In genomic region chr10:19384176-19384575, GRCm38 (mm10) we compare ENCODE assay signal across 26 mouse cellular contexts. TPM values are rescaled to one million over a fixed set of nuclear protein-coding genes. Genes with fewer than 3 reads are reported as not detected.
A peak's percentile ranks its signal among the peaks of the same experiment; 100 is the strongest.
DNase-seq lines count a peak whose midpoint lies in the region; ATAC-seq and TF ChIP-seq lines count a peak whose summit lies in the region.
"Had no signal": no experiment of that assay in that cellular context is flagged by ENCODE, and none has a peak within 500 bp of the region (broad histone marks: within the 10 kb centered on the region; RNA-seq: fewer than 3 reads in every experiment).

No protein-coding gene starts in this region.

- H3K27ac ChIP-seq in kidney, postnatal 0 days: no peak overlapping the region
- no peak overlapping the region for H3K27ac ChIP-seq in kidney, embryonic 16.5 days (ENCODE audit: low read length)
- H3K27ac ChIP-seq in midbrain, embryonic 11.5 days (ENCODE audit: low read depth, low read length): no peak overlapping the region
- H3K27ac ChIP-seq in midbrain, embryonic 14.5 days (replicated peaks; ENCODE audit: low read depth, low read length): no peak overlapping the region
- no peak overlapping the region for H3K27ac ChIP-seq in stomach, postnatal 0 days (replicated peaks)
- H3K27ac ChIP-seq: embryonic facial prominence, embryonic 12.5 days; forebrain, embryonic 12.5 days; heart, embryonic 13.5 days; hindbrain, embryonic 13.5 days; limb, embryonic 15.5 days; midbrain, embryonic 13.5 days had no signal

- H3K9me3 ChIP-seq in kidney, postnatal 0 days (replicated peaks; ENCODE audit: low read length): no peaks in the 10 kb centered on the region
- H3K9me3 ChIP-seq in kidney, embryonic 16.5 days (ENCODE audit: low read length): peaks cover 5% of the 10 kb centered on the region
- H3K9me3 ChIP-seq in midbrain, embryonic 11.5 days (ENCODE audit: control insufficient read depth, low read length): no peaks in the 10 kb centered on the region; the same call in 1 of the 2 replicates
- 0 out of 2 replicates have a peak, but pooled peaks cover 4% of the 10 kb centered on the region for H3K9me3 ChIP-seq in midbrain, embryonic 14.5 days (ENCODE audit: control insufficient read depth, low read length)
- H3K9me3 ChIP-seq in stomach, postnatal 0 days (ENCODE audit: control insufficient read depth, low read length): no peaks in the 10 kb centered on the region
- H3K9me3 ChIP-seq: limb, embryonic 15.5 days had no signal

- 82% methylated on average over 3 of the region's 3 CpGs for WGBS in kidney, postnatal 0 days
- WGBS in kidney, embryonic 16.5 days: 90% methylated on average over 3 of the region's 3 CpGs
- WGBS in midbrain, embryonic 11.5 days: 93% methylated on average over 3 of the region's 3 CpGs
- WGBS in midbrain, embryonic 14.5 days: 80% methylated on average over 3 of the region's 3 CpGs
- 88% methylated on average over 3 of the region's 3 CpGs for WGBS in stomach, postnatal 0 days

- H3K4me1 ChIP-seq in kidney, postnatal 0 days (replicated peaks; ENCODE audit: insufficient read depth, low read length): no peaks in the 10 kb centered on the region
- no peaks in the 10 kb centered on the region for H3K4me1 ChIP-seq in kidney, embryonic 16.5 days (ENCODE audit: insufficient read depth, low read length)
- no peaks in the 10 kb centered on the region for H3K4me1 ChIP-seq in midbrain, embryonic 11.5 days (ENCODE audit: control insufficient read depth, insufficient read depth, low read length)
- H3K4me1 ChIP-seq in midbrain, embryonic 14.5 days (ENCODE audit: control insufficient read depth, insufficient read depth, low read length): no peaks in the 10 kb centered on the region
- H3K4me1 ChIP-seq in stomach, postnatal 0 days (replicated peaks; ENCODE audit: control insufficient read depth, insufficient read depth): no peaks in the 10 kb centered on the region
- H3K4me1 ChIP-seq: embryonic facial prominence, embryonic 12.5 days; forebrain, embryonic 12.5 days; heart, embryonic 13.5 days; hindbrain, embryonic 13.5 days; limb, embryonic 15.5 days; midbrain, embryonic 13.5 days had no signal

- no peak overlapping the region for H3K4me3 ChIP-seq in kidney, postnatal 0 days (replicated peaks; ENCODE audit: low read depth, low read length)
- no peak overlapping the region for H3K4me3 ChIP-seq in kidney, embryonic 16.5 days (ENCODE audit: low read length)
- no peak overlapping the region for H3K4me3 ChIP-seq in midbrain, embryonic 11.5 days (ENCODE audit: low read depth, low read length)
- H3K4me3 ChIP-seq in midbrain, embryonic 14.5 days (replicated peaks; ENCODE audit: low read depth, low read length): no peak overlapping the region
- no peak overlapping the region for H3K4me3 ChIP-seq in stomach, postnatal 0 days (ENCODE audit: low read depth, low read length)
- H3K4me3 ChIP-seq: embryonic facial prominence, embryonic 12.5 days; forebrain, embryonic 12.5 days; heart, embryonic 13.5 days; hindbrain, embryonic 13.5 days; limb, embryonic 15.5 days; midbrain, embryonic 13.5 days had no signal

- ATAC-seq in CD4-positive, CD25-positive, alpha-beta regulatory T cell, adult 4 months: no peak
- ATAC-seq in kidney, postnatal 0 days (replicated peaks; ENCODE audit: low FRiP score, low read depth): no peak
- no peak for ATAC-seq in kidney, embryonic 16.5 days (ENCODE audit: low FRiP score, low TSS enrichment)
- no peak for ATAC-seq in midbrain, embryonic 11.5 days (ENCODE audit: low FRiP score)
- ATAC-seq in midbrain, embryonic 14.5 days (ENCODE audit: low FRiP score, low TSS enrichment): no peak
- no peak for ATAC-seq in stomach, postnatal 0 days (ENCODE audit: low FRiP score, low TSS enrichment)
- ATAC-seq: inflammation-experienced regulatory T-cells, adult 6 months; midbrain, embryonic 13.5 days had no signal

- no peaks in the 10 kb centered on the region for H3K27me3 ChIP-seq in kidney, postnatal 0 days (ENCODE audit: insufficient read depth, low read length)
- H3K27me3 ChIP-seq in kidney, embryonic 16.5 days (ENCODE audit: insufficient read depth, low read length): no peaks in the 10 kb centered on the region
- H3K27me3 ChIP-seq in midbrain, embryonic 11.5 days (ENCODE audit: control insufficient read depth, insufficient read depth, low read length): no peaks in the 10 kb centered on the region
- no peaks in the 10 kb centered on the region for H3K27me3 ChIP-seq in midbrain, embryonic 14.5 days (ENCODE audit: control insufficient read depth, insufficient read depth, low read length)
- no peaks in the 10 kb centered on the region for H3K27me3 ChIP-seq in stomach, postnatal 0 days (ENCODE audit: control insufficient read depth, insufficient read depth, low read length)
- H3K27me3 ChIP-seq: CH12.LX; embryonic facial prominence, embryonic 12.5 days; forebrain, embryonic 12.5 days; heart, embryonic 13.5 days; limb, embryonic 15.5 days; midbrain, embryonic 13.5 days had no signal

- peak; percentile 8 for DNase-seq in CD4-positive, CD25-positive, alpha-beta regulatory T cell, adult 2 months (ENCODE audit: low read depth, low spot score)
- no peak for DNase-seq in kidney, postnatal 0 days (ENCODE audit: low spot score)
- DNase-seq in midbrain, embryonic 11.5 days (ENCODE audit: low spot score, missing footprints): peak; percentile 79
- DNase-seq in midbrain, embryonic 14.5 days: no peak
- DNase-seq in stomach, postnatal 0 days (ENCODE audit: low spot score): no peak
- no peak for DNase-seq in yolk sac, embryonic 10.5 days (ENCODE audit: low spot score)
- DNase-seq: adrenal gland, adult 8-10 months; cerebellum, adult 18-20 months; cerebellum, postnatal 25 days; heart, postnatal 14 days; kidney, adult 8-10 months; kidney, postnatal 36 days; left cerebral cortex, postnatal 4 days; lung, adult 18-20 months; right cerebral cortex, postnatal 14 days; thymus, postnatal 25 days had no signal

- TF ChIP-seq EP300 in stomach, postnatal 0 days (optimal IDR thresholded peaks at IDR 0.05): no peak

- TF ChIP-seq CTCF in kidney, postnatal 0 days (IDR thresholded peaks at IDR 0.05; ENCODE audit: low read depth): peak; percentile 23; the same call in 1 of the 2 replicates
- TF ChIP-seq CTCF in stomach, postnatal 0 days (IDR thresholded peaks at IDR 0.05; ENCODE audit: low read depth): peak; percentile 34; the same call in 1 of the 2 replicates

- no peak overlapping the region for H3K4me2 ChIP-seq in kidney, postnatal 0 days (ENCODE audit: low read length)
- H3K4me2 ChIP-seq in kidney, embryonic 16.5 days (replicated peaks; ENCODE audit: low read depth, low read length): no peak overlapping the region
- H3K4me2 ChIP-seq in midbrain, embryonic 11.5 days: no peak overlapping the region
- no peak overlapping the region for H3K4me2 ChIP-seq in midbrain, embryonic 14.5 days (ENCODE audit: low read length)
- no peak overlapping the region for H3K4me2 ChIP-seq in stomach, postnatal 0 days (replicated peaks; ENCODE audit: low read depth)
- H3K4me2 ChIP-seq: embryonic facial prominence, embryonic 12.5 days; forebrain, embryonic 12.5 days; heart, embryonic 13.5 days; hindbrain, embryonic 13.5 days; limb, embryonic 15.5 days; midbrain, embryonic 13.5 days had no signal

- H3K36me3 ChIP-seq in kidney, postnatal 0 days (ENCODE audit: insufficient read depth, low read length): no peaks in the 10 kb centered on the region
- H3K36me3 ChIP-seq in kidney, embryonic 16.5 days (ENCODE audit: insufficient read depth, low read length): no peaks in the 10 kb centered on the region
- no peaks in the 10 kb centered on the region for H3K36me3 ChIP-seq in midbrain, embryonic 11.5 days (ENCODE audit: control insufficient read depth, insufficient read depth, low read length)
- H3K36me3 ChIP-seq in midbrain, embryonic 14.5 days (ENCODE audit: control insufficient read depth, insufficient read depth, low read length): no peaks in the 10 kb centered on the region
- no peaks in the 10 kb centered on the region for H3K36me3 ChIP-seq in stomach, postnatal 0 days (ENCODE audit: control insufficient read depth, insufficient read depth, low read length)
- H3K36me3 ChIP-seq: embryonic facial prominence, embryonic 12.5 days; forebrain, embryonic 12.5 days; heart, embryonic 13.5 days; hindbrain, embryonic 13.5 days; limb, embryonic 15.5 days; midbrain, embryonic 13.5 days had no signal

- no peak overlapping the region for H3K9ac ChIP-seq in kidney, postnatal 0 days (ENCODE audit: low read depth, low read length)
- no peak overlapping the region for H3K9ac ChIP-seq in kidney, embryonic 16.5 days (replicated peaks; ENCODE audit: low read length)
- no peak overlapping the region for H3K9ac ChIP-seq in midbrain, embryonic 11.5 days (ENCODE audit: low read length)
- H3K9ac ChIP-seq in midbrain, embryonic 14.5 days (replicated peaks; ENCODE audit: low read length): no peak overlapping the region
- H3K9ac ChIP-seq in stomach, postnatal 0 days (ENCODE audit: low read length): no peak overlapping the region
- H3K9ac ChIP-seq: embryonic facial prominence, embryonic 12.5 days; forebrain, embryonic 12.5 days; heart, embryonic 13.5 days; hindbrain, embryonic 13.5 days; limb, embryonic 15.5 days; midbrain, embryonic 13.5 days had no signal

RNA-seq across cellular contexts. Expression of gene Olig3, which starts 27.8 kb away (rescaled TPM):
- not detected for polyA plus RNA-seq in CD4-positive, CD25-positive, alpha-beta regulatory T cell, adult 4 months (2017; shearing (Covaris generic))
- polyA plus RNA-seq in kidney, postnatal 0 days (2015; fragmentation: Nextera tagmentation; extraction: Ambion mirVana): not detected in 2 replicates
- polyA plus RNA-seq in kidney, embryonic 16.5 days (2015; fragmentation: Nextera tagmentation; extraction: Ambion mirVana): not detected in 2 replicates
- 18.7 and 20.7 TPM in 2 replicates for polyA plus RNA-seq in midbrain, embryonic 11.5 days (2014; fragmentation: Nextera tagmentation; extraction: Ambion mirVana)
- polyA plus RNA-seq in midbrain, embryonic 14.5 days (2014; fragmentation: Nextera tagmentation; extraction: Ambion mirVana): 1.7 and 2.0 TPM in 2 replicates
- polyA plus RNA-seq in stomach, postnatal 0 days (2015; fragmentation: Nextera tagmentation; extraction: Ambion mirVana): 0.05 TPM in 1 of 2 replicates, not detected in the other
- polyA plus RNA-seq: heart, embryonic 13.5 days; inflammation-experienced regulatory T-cells, adult 6 months; limb, embryonic 15.5 days had no signal

Comparison
In these comparisons a context has a peak if more than half of its experiments do, and no peak if none do; other contexts are left out.
1. DNase-seq: peak in CD4-positive, CD25-positive, alpha-beta regulatory T cell, adult 2 months (single experiment) and midbrain, embryonic 11.5 days (single experiment); none in kidney, postnatal 0 days (single experiment), midbrain, embryonic 14.5 days (single experiment), stomach, postnatal 0 days (single experiment) and yolk sac, embryonic 10.5 days (single experiment).